In the genomic region with DNA sequence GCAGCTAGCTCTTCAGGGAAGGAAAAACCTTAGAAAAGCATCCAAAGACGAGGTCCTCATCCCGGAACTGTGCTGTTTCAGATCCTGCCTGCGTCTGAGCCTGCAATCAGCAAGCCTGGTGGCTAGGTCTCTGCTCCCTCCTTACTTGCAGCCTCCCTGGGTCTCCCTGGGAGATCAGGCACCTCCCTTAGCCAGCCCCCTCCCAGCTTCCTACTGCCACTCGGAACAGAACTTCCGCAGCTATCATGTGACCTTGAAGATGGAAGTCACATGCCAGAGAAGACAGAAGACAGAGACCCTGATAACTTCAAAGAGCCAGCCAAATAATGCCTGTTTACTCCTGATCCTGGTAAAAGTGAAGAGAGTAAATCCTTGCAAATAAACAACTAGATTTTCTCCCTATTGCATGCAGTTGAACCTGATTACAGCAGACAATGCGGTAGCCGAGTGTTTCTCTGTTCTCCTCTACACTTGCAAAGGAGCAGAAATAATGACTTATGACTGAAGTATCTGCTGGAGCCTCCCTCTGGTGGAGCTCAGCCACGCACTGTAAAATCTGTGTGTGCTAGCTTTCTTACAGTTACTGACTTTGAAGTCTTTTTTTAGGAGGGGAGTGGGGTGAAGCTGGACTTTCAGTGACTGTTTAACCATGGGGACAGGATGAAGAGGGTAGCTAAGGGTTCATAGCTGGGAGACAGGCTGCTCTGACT, we compare ENCODE assay signal across 8 mouse cellular contexts. TPM values are rescaled to one million over a fixed set of nuclear protein-coding genes. Genes with fewer than 3 reads are reported as not detected.
DNase-seq lines count a peak whose midpoint lies in the region; ATAC-seq and TF ChIP-seq lines count a peak whose summit lies in the region.

No protein-coding gene starts in this region.

- peaks cover 4% of the 10 kb centered on the region; the same call in 1 of the 2 replicates for H3K4me1 ChIP-seq in neural tube, embryonic 13.5 days (replicated peaks)
- peaks cover 35% of the 10 kb centered on the region for H3K4me1 ChIP-seq in heart, embryonic 13.5 days
- H3K4me1 ChIP-seq in limb, embryonic 14.5 days (ENCODE audit: control insufficient read depth, insufficient read depth, low read length) = peaks cover 5% of the 10 kb centered on the region; the same call in 1 of the 2 replicates

- no peak overlapping the region for H3K27ac ChIP-seq in neural tube, embryonic 13.5 days (replicated peaks)
- peak overlapping the region; percentile 65 for H3K27ac ChIP-seq in heart, embryonic 13.5 days (replicated peaks)
- no peak overlapping the region for H3K27ac ChIP-seq in limb, embryonic 14.5 days (replicated peaks; ENCODE audit: low read depth, low read length)

- no peak for TF ChIP-seq POLR2A in limb, embryonic 14.5 days (IDR thresholded peaks at IDR 0.05; ENCODE audit: borderline replicate concordance, extremely low read depth, insufficient read depth, insufficient read length)

- no peaks in the 10 kb centered on the region for H3K9me3 ChIP-seq in neural tube, embryonic 13.5 days
- H3K9me3 ChIP-seq in heart, embryonic 13.5 days = no peaks in the 10 kb centered on the region
- no peaks in the 10 kb centered on the region for H3K9me3 ChIP-seq in limb, embryonic 14.5 days (ENCODE audit: control insufficient read depth, low read length)

- peak overlapping the region; percentile 22 for H3K4me2 ChIP-seq in neural tube, embryonic 13.5 days
- peak overlapping the region; percentile 65 for H3K4me2 ChIP-seq in heart, embryonic 13.5 days
- H3K4me2 ChIP-seq in limb, embryonic 14.5 days (replicated peaks; ENCODE audit: low read depth, low read length, severe bottlenecking) = peak overlapping the region; percentile 25

- no peak for DNase-seq in neural tube, embryonic 10.5 days (ENCODE audit: extremely low spot score, low spot score)
- DNase-seq in adrenal gland, postnatal 14 days = peak; percentile 58
- no peak for DNase-seq in limb, embryonic 14.5 days (ENCODE audit: low spot score)
- DNase-seq in retina, embryonic 14.5 days (ENCODE audit: low spot score) = peak; percentile 53
- DNase-seq in cerebellum, adult 11-12 months = no peak
- DNase-seq in cerebellum, postnatal 36 days = no peak

- no peak for ATAC-seq in neural tube, embryonic 13.5 days (ENCODE audit: low read depth)
- ATAC-seq in heart, embryonic 13.5 days (ENCODE audit: extremely low read depth, insufficient number of reproducible peaks, low FRiP score, low TSS enrichment) = no peak; the same call in 1 of the 2 replicates
- ATAC-seq in limb, embryonic 14.5 days (ENCODE audit: low FRiP score, low read depth) = peak; percentile 54; the same call in 1 of the 2 replicates

- H3K36me3 ChIP-seq in neural tube, embryonic 13.5 days = no peaks in the 10 kb centered on the region
- H3K36me3 ChIP-seq in heart, embryonic 13.5 days = no peaks in the 10 kb centered on the region
- no peaks in the 10 kb centered on the region for H3K36me3 ChIP-seq in limb, embryonic 14.5 days (ENCODE audit: control insufficient read depth, insufficient read depth, low read length)

- H3K9ac ChIP-seq in neural tube, embryonic 13.5 days = no peak overlapping the region
- H3K9ac ChIP-seq in heart, embryonic 13.5 days = peak overlapping the region; percentile 73
- 0 out of 2 replicates have a peak overlapping the region, but pooled peaks have one; percentile 0 for H3K9ac ChIP-seq in limb, embryonic 14.5 days (ENCODE audit: low read depth, low read length, severe bottlenecking)

- H3K4me3 ChIP-seq in neural tube, embryonic 13.5 days = no peak overlapping the region
- H3K4me3 ChIP-seq in heart, embryonic 13.5 days = peak overlapping the region; percentile 34
- H3K4me3 ChIP-seq in limb, embryonic 14.5 days (replicated peaks; ENCODE audit: low read length) = no peak overlapping the region

- H3K27me3 ChIP-seq in neural tube, embryonic 13.5 days = no peaks in the 10 kb centered on the region
- no peaks in the 10 kb centered on the region for H3K27me3 ChIP-seq in heart, embryonic 13.5 days (replicated peaks)
- H3K27me3 ChIP-seq in limb, embryonic 14.5 days (ENCODE audit: control insufficient read depth, insufficient read depth, low read length) = no peaks in the 10 kb centered on the region

- WGBS in neural tube, embryonic 13.5 days = 56% methylated on average over 8 of the region's 8 CpGs
- WGBS in heart, embryonic 13.5 days = 24% methylated on average over 8 of the region's 8 CpGs
- WGBS in limb, embryonic 14.5 days = 28% methylated on average over 8 of the region's 8 CpGs

RNA-seq across cellular contexts. Expression of gene Wdr26, which starts 22.7 kb away (rescaled TPM):
- polyA plus RNA-seq in neural tube, embryonic 13.5 days (2015; fragmentation: Nextera tagmentation; extraction: Ambion mirVana) = 39.3 and 45.9 TPM in 2 replicates
- 137 and 139 TPM in 2 replicates for total RNA-seq in adrenal gland, postnatal 14 days (2021)
- polyA plus RNA-seq in heart, embryonic 13.5 days (2015; fragmentation: Nextera tagmentation; extraction: Ambion mirVana) = 25.9 and 26.7 TPM in 2 replicates
- 57.9 and 58.7 TPM in 2 replicates for polyA plus RNA-seq in limb, embryonic 14.5 days (2012; rRNA removed)
- 45.4 and 50.2 TPM in 2 replicates for polyA plus RNA-seq in limb, embryonic 14.5 days (2014; fragmentation: Nextera tagmentation; extraction: Ambion mirVana)

Comparison
In these comparisons a context has a peak if more than half of its experiments do, and no peak if none do; other contexts are left out.
1. DNase-seq: peak in adrenal gland, postnatal 14 days (single experiment) and retina, embryonic 14.5 days (single experiment); none in neural tube, embryonic 10.5 days (single experiment), limb, embryonic 14.5 days (single experiment), cerebellum, adult 11-12 months (single experiment) and cerebellum, postnatal 36 days (0 of 2).
2. Peak in every context shown above with its lines, with median percentiles within 50 percentile points of each other: H3K4me2 ChIP-seq.